13 mouse cellular contexts compared by ENCODE assay signal in genomic region chr8:104592566-104592965, GRCm38 (mm10). TPM values are rescaled to one million over a fixed set of nuclear protein-coding genes. Genes with fewer than 3 reads are reported as not detected.
DNase-seq lines count a peak whose midpoint lies in the region; ATAC-seq and TF ChIP-seq lines count a peak whose summit lies in the region.
"Had no signal": no experiment of that assay in that cellular context is flagged by ENCODE, and none has a peak within 500 bp of the region (broad histone marks: within the 10 kb centered on the region; RNA-seq: fewer than 3 reads in every experiment).

No protein-coding gene starts in this region.

- H3K27ac ChIP-seq in ES-Bruce4 (ENCODE audit: insufficient read depth, low read length), result no peak overlapping the region
- H3K27ac ChIP-seq in hindbrain, embryonic 15.5 days (replicated peaks), result no peak overlapping the region
- 0 out of 2 replicates have a peak overlapping the region, but pooled peaks have one; percentile 88 for H3K27ac ChIP-seq in macrophage

- no peaks in the 10 kb centered on the region for H3K9me3 ChIP-seq in ES-Bruce4 (replicated peaks; ENCODE audit: control insufficient read depth, insufficient read depth, low read length, poor library complexity, severe bottlenecking)
- no peaks in the 10 kb centered on the region for H3K9me3 ChIP-seq in hindbrain, embryonic 15.5 days

- H3K4me3 ChIP-seq in ES-Bruce4 (ENCODE audit: low read depth, low read length) (no peak overlapping the region), macrophage (ENCODE audit: inconsistent target) (peak overlapping the region; percentile 72; the same call in 1 of the 2 replicates)
- H3K4me3 ChIP-seq in hindbrain, embryonic 15.5 days, result 0 out of 2 replicates have a peak overlapping the region, but pooled peaks have one; percentile 72

- no peaks in the 10 kb centered on the region; the same call in 1 of the 2 replicates for H3K27me3 ChIP-seq in ES-Bruce4 (ENCODE audit: control insufficient read depth, insufficient read depth, low read length, poor library complexity, severe bottlenecking)
- no peaks in the 10 kb centered on the region for H3K27me3 ChIP-seq in hindbrain, embryonic 15.5 days

- H3K9ac ChIP-seq in ES-Bruce4 (ENCODE audit: low read depth, poor library complexity, severe bottlenecking), result 0 out of 2 replicates have a peak overlapping the region, but pooled peaks have one; percentile 14
- no peak overlapping the region for H3K9ac ChIP-seq in hindbrain, embryonic 15.5 days

- peaks cover 2% of the 10 kb centered on the region for H3K4me1 ChIP-seq in ES-Bruce4 (ENCODE audit: control insufficient read depth, insufficient read depth, low read length)
- H3K4me1 ChIP-seq in hindbrain, embryonic 15.5 days (replicated peaks), result peaks cover 16% of the 10 kb centered on the region

- DNase-seq in heart, adult 11 months, result peak; percentile 65
- no peak for DNase-seq in heart, postnatal 14 days
- no peak for DNase-seq in ovary, postnatal 14 days (ENCODE audit: low spot score)
- DNase-seq in frontal cortex, postnatal 36 days (ENCODE audit: low spot score in 2 of 2), result no peak
- no peak for DNase-seq in left cerebral cortex, postnatal 25 days (ENCODE audit: low spot score in 2 of 2)
- DNase-seq: lung, postnatal 36 days; right cerebral cortex, postnatal 4 days had no signal

- intact Hi-C loops in heart, postnatal 14 days (cut with DNase I), result loop anchor here (10.0 kb wide), 2 partner anchors 582 to 632 kb away; partner anchors contain the start of genes Cbfb and D230025D16Rik
- intact Hi-C loops in left cerebral cortex, postnatal 25 days (cut with DNase I), result no loop called here

- H3K4me2 ChIP-seq in hindbrain, embryonic 15.5 days, result peak overlapping the region; percentile 62

- peaks cover 56% of the 10 kb centered on the region for H3K79me2 ChIP-seq in macrophage (ENCODE audit: inconsistent target)

- peaks cover 38% of the 10 kb centered on the region for H3K36me3 ChIP-seq in ES-Bruce4 (ENCODE audit: control insufficient read depth, insufficient read depth, low read length, poor library complexity, severe bottlenecking)
- H3K36me3 ChIP-seq in hindbrain, embryonic 15.5 days, result peaks cover 15% of the 10 kb centered on the region
- peaks cover 16% of the 10 kb centered on the region for H3K36me3 ChIP-seq in macrophage (ENCODE audit: inconsistent target)

- 68% methylated on average over 6 of the region's 6 CpGs for WGBS in hindbrain, embryonic 15.5 days
- WGBS in macrophage (ENCODE audit: missing documents), result 80% methylated on average over 6 of the region's 6 CpGs

- no peak for TF ChIP-seq CTCF in ES-Bruce4 (IDR thresholded peaks at IDR 0.05; ENCODE audit: low read depth, low read length)

- no peak for ATAC-seq in hindbrain, embryonic 15.5 days (ENCODE audit: low FRiP score, low read depth)

- TF ChIP-seq POLR2A in ES-Bruce4 (IDR thresholded peaks at IDR 0.05; ENCODE audit: insufficient read depth, low read length), result no peak

- TF ChIP-seq EP300 in ES-Bruce4 (IDR thresholded peaks at IDR 0.05; ENCODE audit: insufficient read depth, low read depth, low read length), result no peak

RNA-seq across cellular contexts. Expression of gene Pdp2, which starts 1.3 kb away (rescaled TPM):
- 10 to 100 TPM; 17.0 to 18.2 TPM for total RNA-seq in heart, postnatal 14 days (2021)
- polyA plus RNA-seq in ES-Bruce4 (2011; ENCODE audit: insufficient read depth, insufficient read length, low read depth, missing spikeins) (12.1 and 13.0 TPM in 2 replicates), macrophage (2018) (6.1 to 8.6 TPM (median 6.2 TPM) in 3 replicates)
- polyA plus RNA-seq in hindbrain, embryonic 15.5 days (2015; fragmentation: Nextera tagmentation; extraction: Ambion mirVana), result 17.9 and 20.6 TPM in 2 replicates
- 10 to 100 TPM in 5 of 26 experiments, 1 to 10 TPM in 21; 1.1 to 13.3 (median 4.3) TPM for total RNA-seq in macrophage (2018; cell fraction: chromatin; rRNA removed)
- 10 to 100 TPM in 18 of 26 experiments, 1 to 10 TPM in 8; 5.2 to 16.0 (median 12.1) TPM for total RNA-seq in macrophage (2018; cell fraction: cytosol; rRNA removed)
- 10 to 100 TPM in 10 of 26 experiments, 1 to 10 TPM in 16; 3.9 to 21.3 (median 8.9) TPM for total RNA-seq in macrophage (2018; cell fraction: nucleus; rRNA removed)
- 1 to 10 TPM; 7.6 to 8.4 TPM for total RNA-seq in left cerebral cortex, postnatal 25 days (2021)

RNA-seq across cellular contexts. Expression of gene Cdh16, which starts 31.6 kb away (rescaled TPM):
- 1 to 10 TPM; 3.3 to 3.5 TPM for total RNA-seq in heart, postnatal 14 days (2021)
- polyA plus RNA-seq in ES-Bruce4 (2011; ENCODE audit: insufficient read depth, insufficient read length, low read depth, missing spikeins) (not detected in 2 replicates), macrophage (2018) (not detected in 3 replicates)
- polyA plus RNA-seq in hindbrain, embryonic 15.5 days (2015; fragmentation: Nextera tagmentation; extraction: Ambion mirVana), result not detected in 2 replicates
- not detected for total RNA-seq in macrophage (2018; cell fraction: chromatin; rRNA removed)
- not detected for total RNA-seq in macrophage (2018; cell fraction: cytosol; rRNA removed)
- not detected for total RNA-seq in macrophage (2018; cell fraction: nucleus; rRNA removed)
- not detected for total RNA-seq in left cerebral cortex, postnatal 25 days (2021)
- total RNA-seq: common myeloid progenitor, adult 5-6 weeks; hematopoietic stem cell, adult 5-6 weeks had no signal
- polyA plus RNA-seq: C2C12 had no signal

RNA-seq across cellular contexts. Expression of gene Rrad, which starts 38.6 kb away (rescaled TPM):
- 100 to 1,000 TPM; 198 to 203 TPM for total RNA-seq in heart, postnatal 14 days (2021)
- polyA plus RNA-seq in ES-Bruce4 (2011; ENCODE audit: insufficient read depth, insufficient read length, low read depth, missing spikeins), result 1.4 and 1.9 TPM in 2 replicates
- 3.0 and 3.9 TPM in 2 replicates for polyA plus RNA-seq in hindbrain, embryonic 15.5 days (2015; fragmentation: Nextera tagmentation; extraction: Ambion mirVana)
- total RNA-seq in macrophage (2018; cell fraction: chromatin; rRNA removed), result 1 to 10 TPM in 19 of 26 experiments, under 1 TPM in 4, not detected in 3; 0.70 to 4.2 (median 1.5) TPM
- 1 to 10 TPM; 1.8 to 7.6 (median 4.3) TPM for total RNA-seq in macrophage (2018; cell fraction: cytosol; rRNA removed)
- total RNA-seq in macrophage (2018; cell fraction: nucleus; rRNA removed), result 1 to 10 TPM; 1.0 to 5.9 (median 3.4) TPM
- 2.3 to 7.2 TPM (median 2.7 TPM) in 3 replicates for polyA plus RNA-seq in macrophage (2018)
- 1 to 10 TPM; 3.4 to 3.9 TPM for total RNA-seq in left cerebral cortex, postnatal 25 days (2021)

RNA-seq across cellular contexts. Expression of gene Ciao2b, which starts 49.2 kb away (rescaled TPM):
- 10 to 100 TPM; 52.9 to 63.6 TPM for total RNA-seq in heart, postnatal 14 days (2021)
- 63.4 and 71.3 TPM in 2 replicates for polyA plus RNA-seq in ES-Bruce4 (2011; ENCODE audit: insufficient read depth, insufficient read length, low read depth, missing spikeins)
- polyA plus RNA-seq in hindbrain, embryonic 15.5 days (2015; fragmentation: Nextera tagmentation; extraction: Ambion mirVana), result 125 and 131 TPM in 2 replicates
- total RNA-seq in macrophage (2018; cell fraction: chromatin; rRNA removed), result 10 to 100 TPM in 15 of 26 experiments, 1 to 10 TPM in 11; 4.1 to 21.0 (median 12.6) TPM
- 10 to 100 TPM; 20.0 to 42.6 (median 28.5) TPM for total RNA-seq in macrophage (2018; cell fraction: cytosol; rRNA removed)
- total RNA-seq in macrophage (2018; cell fraction: nucleus; rRNA removed), result 10 to 100 TPM in 25 of 26 experiments, 1 to 10 TPM in 1; 6.3 to 32.2 (median 19.6) TPM
- polyA plus RNA-seq in macrophage (2018), result 33.8 to 37.1 TPM (median 34.4 TPM) in 3 replicates
- total RNA-seq in left cerebral cortex, postnatal 25 days (2021), result 10 to 100 TPM; 33.1 to 33.5 TPM

RNA-seq across cellular contexts. Expression of gene Car7, which starts 58.1 kb away (rescaled TPM):
- total RNA-seq in heart, postnatal 14 days (2021), result 1 to 10 TPM; 4.8 to 4.9 TPM
- polyA plus RNA-seq in ES-Bruce4 (2011; ENCODE audit: insufficient read depth, insufficient read length, low read depth, missing spikeins) (1.2 and 1.4 TPM in 2 replicates), macrophage (2018) (0.32 to 0.81 TPM (median 0.33 TPM) in 3 replicates)
- polyA plus RNA-seq in hindbrain, embryonic 15.5 days (2015; fragmentation: Nextera tagmentation; extraction: Ambion mirVana), result 2.7 and 4.0 TPM in 2 replicates
- 1 to 10 TPM in 14 of 26 experiments, under 1 TPM in 10, not detected in 2; 0.41 to 5.1 (median 1.1) TPM for total RNA-seq in macrophage (2018; cell fraction: chromatin; rRNA removed)
- total RNA-seq in macrophage (2018; cell fraction: cytosol; rRNA removed), result under 1 TPM; 0.12 to 0.74 (median 0.43) TPM
- total RNA-seq in macrophage (2018; cell fraction: nucleus; rRNA removed), result 1 to 10 TPM in 18 of 26 experiments, under 1 TPM in 8; 0.56 to 7.7 (median 1.6) TPM
- total RNA-seq in left cerebral cortex, postnatal 25 days (2021), result 10 to 100 TPM; 28.9 to 30.7 TPM
